Mouse (Mus musculus) frontal cortex, postnatal 14 days (tissue): Measurements from ENCODE around the gene Robo2.
"Not testable (repeated sequence)": the region's sequence is repeated elsewhere in the genome, so short reads cannot be mapped to it uniquely, and the experiment has no call there.

Source experiments
- DNase-seq, 2 experiments: peaks; one replicate each; pipeline ENCODE4 v3.0.0; 2022; ENCODE audit warnings: low spot score in 2 of 2

The Robo2 gene

GRCm38 (mm10) chr16:74215791-74216190, 195.8 kb downstream of the Robo2 start:
- no peak for DNase-seq

- DNase-seq, result no peak
Observed at GRCm38 (mm10) chr16:74200705-74201104, 210.9 kb downstream of the Robo2 start.

GRCm38 (mm10) chr16:74200024-74200703, 211.5 kb downstream of the Robo2 start:
- no peak for DNase-seq

GRCm38 (mm10) chr16:74192979-74193554, 218.6 kb downstream of the Robo2 start:
- no peak for DNase-seq

GRCm38 (mm10) chr16:74191621-74192020, 220.0 kb downstream of the Robo2 start:
- no peak for DNase-seq

GRCm38 (mm10) chr16:74182509-74183113, 229.0 kb downstream of the Robo2 start:
- no peak for DNase-seq

GRCm38 (mm10) chr16:74172673-74173072, 239.0 kb downstream of the Robo2 start:
- no peak for DNase-seq

- no peak for DNase-seq
Observed at GRCm38 (mm10) chr16:74169642-74170041, 242.0 kb downstream of the Robo2 start.

GRCm38 (mm10) chr16:74169121-74169520, 242.5 kb downstream of the Robo2 start:
- no peak for DNase-seq

- DNase-seq, result no peak
Observed at GRCm38 (mm10) chr16:74167832-74168231, 243.8 kb downstream of the Robo2 start.

GRCm38 (mm10) chr16:74162041-74162440, 249.6 kb downstream of the Robo2 start:
- DNase-seq, result no peak

- DNase-seq, result no peak
Observed at GRCm38 (mm10) chr16:74159189-74159588, 252.4 kb downstream of the Robo2 start.

GRCm38 (mm10) chr16:74136181-74136580, 275.4 kb downstream of the Robo2 start:
- DNase-seq, result no peak

GRCm38 (mm10) chr16:74132833-74133232, 278.8 kb downstream of the Robo2 start:
- no peak for DNase-seq

GRCm38 (mm10) chr16:74131370-74131769, 280.3 kb downstream of the Robo2 start:
- DNase-seq, result no peak

GRCm38 (mm10) chr16:74128443-74128983, 283.1 kb downstream of the Robo2 start:
- no peak for DNase-seq

GRCm38 (mm10) chr16:74113155-74113554, 298.5 kb downstream of the Robo2 start:
- no peak for DNase-seq

- no peak for DNase-seq
Observed at GRCm38 (mm10) chr16:74111101-74111500, 300.5 kb downstream of the Robo2 start.

GRCm38 (mm10) chr16:74104449-74104848, 307.2 kb downstream of the Robo2 start:
- not testable (repeated sequence) for DNase-seq

GRCm38 (mm10) chr16:74092997-74093801, 318.4 kb downstream of the Robo2 start:
- DNase-seq, result no peak

- no peak for DNase-seq
Observed at GRCm38 (mm10) chr16:74089951-74090350, 321.7 kb downstream of the Robo2 start.

- no peak for DNase-seq
Observed at GRCm38 (mm10) chr16:74084188-74084587, 327.4 kb downstream of the Robo2 start.
